Mouse (Mus musculus): ENCODE measurements around the gene Vgll3. TPM values are rescaled to one million over a fixed set of nuclear protein-coding genes. Genes with fewer than 3 reads are reported as not detected.

The Vgll3 gene
- 1 to 10 TPM; 2.7 to 3.9 TPM for total RNA-seq (2021)
- long read RNA-seq, experiment 1, partial matches to known transcripts, result 2 of 3 reads
- long read RNA-seq, experiment 1, other reads (novel, unspliced or antisense), result 1 of 3 reads
- long read RNA-seq, experiment 2, partial matches to known transcripts, result 3 of 3 reads
- long read RNA-seq, experiment 2, other reads (novel, unspliced or antisense), result 0 of 3 reads

- peak; percentile 78 to 83 for DNase-seq
Measured at GRCm38 (mm10) chr16:65814918-65815881, at the start of gene Vgll3. TSS of gene Vgll3 (plus strand) at chr16:65815257.

- DNase-seq, result no peak
Measured at GRCm38 (mm10) chr16:65765976-65766375, 49.1 kb upstream of the Vgll3 start.

- DNase-seq, result peak; percentile 30 to 44
Measured at GRCm38 (mm10) chr16:65785959-65786358, 29.1 kb upstream of the Vgll3 start.

GRCm38 (mm10) chr16:65816059-65816458, 1.0 kb downstream of the Vgll3 start:
- DNase-seq, result peak in 1 of 2 experiments; percentile 25

- peak; percentile 38 to 69 for DNase-seq
Measured at GRCm38 (mm10) chr16:65818779-65819178, 3.7 kb downstream of the Vgll3 start.

GRCm38 (mm10) chr16:65820803-65821202, 5.7 kb downstream of the Vgll3 start:
- DNase-seq, result no peak

- DNase-seq, result no peak
Measured at GRCm38 (mm10) chr16:65823721-65824120, 8.7 kb downstream of the Vgll3 start.

- DNase-seq, result peak; percentile 78 to 81
Measured at GRCm38 (mm10) chr16:65828141-65828565, 13.1 kb downstream of the Vgll3 start.

GRCm38 (mm10) chr16:65829096-65829495, 14.0 kb downstream of the Vgll3 start:
- DNase-seq, result no peak

- DNase-seq, result no peak
Measured at GRCm38 (mm10) chr16:65834721-65835120, 19.7 kb downstream of the Vgll3 start.

GRCm38 (mm10) chr16:65850126-65850525, 35.1 kb downstream of the Vgll3 start:
- no peak for DNase-seq

GRCm38 (mm10) chr16:65864471-65864870, 49.4 kb downstream of the Vgll3 start:
- DNase-seq, result no peak

GRCm38 (mm10) chr16:65867927-65868326, 52.9 kb downstream of the Vgll3 start:
- no peak for DNase-seq

GRCm38 (mm10) chr16:65868933-65869332, 53.9 kb downstream of the Vgll3 start:
- no peak for DNase-seq

- DNase-seq, result no peak
Measured at GRCm38 (mm10) chr16:65888940-65889339, 73.9 kb downstream of the Vgll3 start.
